Mouse (Mus musculus) adrenal gland, postnatal 36 days (tissue): ENCODE data around the gene Gm45785. TPM values are rescaled to one million over a fixed set of nuclear protein-coding genes. Genes with fewer than 3 reads are reported as not detected.

Source experiments
- DNase-seq, 2 experiments: peaks; one replicate each; pipeline ENCODE4 v3.0.0; 2021; ENCODE audit warnings: mixed read lengths in 1 of 2
- total RNA-seq, 2 experiments: library from RNA; stranded (reverse); gene quantifications; 2 replicates each; pipeline ENCODE4 v1.2.3; 2021

Gm45785 gene
- total RNA-seq, 2 experiments from 2014 or later = 1.3 TPM; not detected in 1

GRCm38 (mm10) chr7:140857550-140858505 lies 1.7 kb upstream of the Gm45785 start, which contains the start of gene Bet1l:
Bet1l (minus strand) TSS chr7:140857577.
- DNase-seq = no peak

GRCm38 (mm10) chr7:140856785-140857549 lies 836 bp upstream of the Gm45785 start, which contains the start of gene Ric8a:
Ric8a (plus strand) TSS chr7:140856957.
- DNase-seq = peak; percentile 95 to 96

GRCm38 (mm10) chr7:140855181-140855580 lies 950 bp downstream of the Gm45785 start:
- no peak for DNase-seq

GRCm38 (mm10) chr7:140854483-140854882 lies 1.6 kb downstream of the Gm45785 start:
- no peak for DNase-seq

GRCm38 (mm10) chr7:140853386-140853785 lies 2.7 kb downstream of the Gm45785 start:
- peak; percentile 61 to 71 for DNase-seq

GRCm38 (mm10) chr7:140851916-140852315 lies 4.2 kb downstream of the Gm45785 start:
- DNase-seq = peak; percentile 47 to 48

GRCm38 (mm10) chr7:140848591-140848990 lies 7.5 kb downstream of the Gm45785 start:
- DNase-seq = no peak

GRCm38 (mm10) chr7:140847755-140848580 lies 8.2 kb downstream of the Gm45785 start, which contains the start of gene Odf3:
Odf3 (plus strand) TSS chr7:140847805.
- DNase-seq = peak; percentile 88 to 89

GRCm38 (mm10) chr7:140846676-140847075 lies 9.5 kb downstream of the Gm45785 start:
- DNase-seq = peak in 1 of 2 experiments; percentile 49

GRCm38 (mm10) chr7:140845683-140846082 lies 10.4 kb downstream of the Gm45785 start:
- no peak for DNase-seq

GRCm38 (mm10) chr7:140844905-140845665 lies 11.0 kb downstream of the Gm45785 start, which contains the start of gene Scgb1c1:
Scgb1c1 (plus strand) TSS chr7:140845547.
- peak; percentile 93 to 94 for DNase-seq

GRCm38 (mm10) chr7:140843806-140844205 lies 12.3 kb downstream of the Gm45785 start:
- no peak for DNase-seq

GRCm38 (mm10) chr7:140840750-140841735 lies 15.1 kb downstream of the Gm45785 start:
- no peak for DNase-seq

GRCm38 (mm10) chr7:140839556-140839955 lies 16.6 kb downstream of the Gm45785 start:
- DNase-seq = no peak

GRCm38 (mm10) chr7:140836243-140837115 lies 19.7 kb downstream of the Gm45785 start:
- no peak for DNase-seq

GRCm38 (mm10) chr7:140835758-140836087 lies 20.4 kb downstream of the Gm45785 start:
- DNase-seq = no peak

GRCm38 (mm10) chr7:140834968-140835757 lies 21.0 kb downstream of the Gm45785 start, which contains the start of gene Urah:
Urah (plus strand) TSS chr7:140835018.
- peak; percentile 67 to 73 for DNase-seq

GRCm38 (mm10) chr7:140833341-140833740 lies 22.8 kb downstream of the Gm45785 start:
- DNase-seq = no peak
